Mouse (Mus musculus) MEL (cell line): ENCODE data around the gene Pxn. TPM values are rescaled to one million over a fixed set of nuclear protein-coding genes. Genes with fewer than 3 reads are reported as not detected.

Source experiments
- DNase-seq: peaks from one replicate; pipeline ENCODE4 v3.0.0; 2011; ENCODE audit warnings: low read depth, low spot score
- H3K27ac ChIP-seq: 2 replicates; pipeline ENCODE4 v1.5.1; 2012; ENCODE audit warnings: low read depth, mild to moderate bottlenecking, control low read depth, low read length, moderate library complexity; ENCODE audit not compliant: control insufficient read depth
- H3K27me3 ChIP-seq, 2 experiments: fragments of 150-350 bp in 1 of 2; sonication (generic) in 1 of 2; 2 replicates each; pipeline ENCODE4 v1.6.1; 2012; ENCODE audit warnings: low read length in 2 of 2, mild to moderate bottlenecking in 2 of 2, improper control_type of control experiment in 1 of 2, moderate library complexity in 1 of 2; ENCODE audit not compliant: insufficient read depth in 2 of 2, control insufficient read depth in 1 of 2
- H3K36me3 ChIP-seq, 2 experiments: 2 replicates each; pipeline ENCODE4 v1.6.1; 2012 to 2014; ENCODE audit warnings: low read length in 2 of 2, improper control_type of control experiment in 1 of 2, inconsistent platforms in 1 of 2, mild to moderate bottlenecking in 1 of 2; ENCODE audit not compliant: insufficient read depth in 2 of 2, control insufficient read depth in 1 of 2
- H3K4me1 ChIP-seq, 2 experiments: fragments of 150-350 bp in 1 of 2; sonication (generic) in 1 of 2; 2 replicates each; pipeline ENCODE4 v1.6.1; 2012; ENCODE audit warnings: low read length in 2 of 2, improper control_type of control experiment in 1 of 2, mild to moderate bottlenecking in 1 of 2; ENCODE audit not compliant: insufficient read depth in 2 of 2, control insufficient read depth in 1 of 2
- H3K4me3 ChIP-seq, 2 experiments: fragments of 150-350 bp in 1 of 2; sonication (generic) in 1 of 2; 2 replicates each; pipeline ENCODE4 v1.5.1; 2012; ENCODE audit warnings: low read depth in 2 of 2, low read length in 2 of 2, mild to moderate bottlenecking in 2 of 2, moderate library complexity in 2 of 2, control low read depth in 1 of 2, improper control_type of control experiment in 1 of 2; ENCODE audit not compliant: control insufficient read depth in 1 of 2, insufficient read depth in 1 of 2
- H3K79me2 ChIP-seq: 2 replicates; pipeline ENCODE4 v1.6.1; 2012; ENCODE audit warnings: mild to moderate bottlenecking, low read length, moderate library complexity; ENCODE audit not compliant: control insufficient read depth, poor library complexity, insufficient read depth
- H3K9ac ChIP-seq: 2 replicates; pipeline ENCODE4 v1.6.1; 2012; ENCODE audit warnings: low read depth, mild to moderate bottlenecking, control low read depth, low read length, moderate library complexity; ENCODE audit not compliant: control insufficient read depth, poor library complexity, severe bottlenecking
- H3K9me3 ChIP-seq: fragments of 150-350 bp; sonication (generic); replicated peaks from 2 replicates; pipeline ENCODE4 v1.6.1; 2012; ENCODE audit warnings: mild to moderate bottlenecking, low read length, improper control_type of control experiment, moderate library complexity; ENCODE audit not compliant: insufficient read depth
- CHD1 ChIP-seq: IDR thresholded peaks from 2 replicates; pipeline ENCODE4 v1.6.1; 2012; ENCODE audit warnings: low read depth, mild to moderate bottlenecking, inconsistent platforms, low read length, improper control_type of control experiment
- CHD2 ChIP-seq: IDR thresholded peaks from 2 replicates; pipeline ENCODE4 v1.6.1; 2011; ENCODE audit warnings: low read length, improper control_type of control experiment
- E2F4 ChIP-seq: IDR thresholded peaks from 2 replicates; pipeline ENCODE4 v1.6.1; 2011; ENCODE audit warnings: low read depth, low read length, improper control_type of control experiment, borderline replicate concordance
- ELF1 ChIP-seq: IDR thresholded peaks from 2 replicates; pipeline ENCODE4 v1.6.1; 2014; ENCODE audit warnings: low read depth, mild to moderate bottlenecking, inconsistent platforms, low read length, improper control_type of control experiment, moderate library complexity
- EP300 ChIP-seq, 2 experiments: IDR thresholded peaks; 2 replicates each; pipeline ENCODE4 v1.6.1; 2011; ENCODE audit warnings: improper control_type of control experiment in 2 of 2, low read length in 2 of 2, low read depth in 1 of 2, mild to moderate bottlenecking in 1 of 2
- ETS1 ChIP-seq: IDR thresholded peaks from 2 replicates; pipeline ENCODE4 v1.6.1; 2012; ENCODE audit warnings: low read depth, mild to moderate bottlenecking, inconsistent platforms, low read length, improper control_type of control experiment, moderate library complexity
- GATA1 ChIP-seq: IDR thresholded peaks from 2 replicates; pipeline ENCODE4 v1.6.1; 2011; ENCODE audit warnings: low read depth, low read length, improper control_type of control experiment
- JUND ChIP-seq: IDR thresholded peaks from 2 replicates; pipeline ENCODE4 v1.6.1; 2011; ENCODE audit warnings: low read depth, mild to moderate bottlenecking, improper control_type of control experiment, low read length
- KAT2A ChIP-seq: conservative IDR thresholded peaks from 2 replicates; pipeline ENCODE4 v1.6.1; 2012; ENCODE audit warnings: low read depth, low read length, improper control_type of control experiment, inconsistent platforms
- MAFK ChIP-seq: IDR thresholded peaks from 2 replicates; pipeline ENCODE4 v1.6.1; 2011; ENCODE audit warnings: low read depth, mild to moderate bottlenecking, low read length, improper control_type of control experiment, borderline replicate concordance
- MAX ChIP-seq: IDR thresholded peaks from 2 replicates; pipeline ENCODE4 v1.6.1; 2011; ENCODE audit warnings: low read length, improper control_type of control experiment
- MXI1 ChIP-seq: IDR thresholded peaks from 2 replicates; pipeline ENCODE4 v1.6.1; 2011; ENCODE audit warnings: mild to moderate bottlenecking, low read depth, low read length, improper control_type of control experiment
- MYB ChIP-seq: IDR thresholded peaks from 2 replicates; pipeline ENCODE4 v1.6.1; 2011; ENCODE audit warnings: mild to moderate bottlenecking, low read depth, low read length, improper control_type of control experiment
- NELFE ChIP-seq: IDR thresholded peaks from 2 replicates; pipeline ENCODE4 v1.6.1; 2011; ENCODE audit warnings: low read depth, low read length, improper control_type of control experiment
- NRF1 ChIP-seq: IDR thresholded peaks from 2 replicates; pipeline ENCODE4 v1.6.1; 2014; ENCODE audit warnings: low read depth, mild to moderate bottlenecking, inconsistent platforms, low read length, improper control_type of control experiment, moderate library complexity; ENCODE audit not compliant: poor library complexity, insufficient read depth, severe bottlenecking
- POLR2A ChIP-seq, 2 experiments: IDR thresholded peaks; 2 replicates each; pipeline ENCODE4 v1.6.1; 2011 to 2012; ENCODE audit warnings: low read length in 2 of 2, mild to moderate bottlenecking in 2 of 2, control low read depth in 1 of 2, improper control_type of control experiment in 1 of 2, low read depth in 1 of 2, moderate library complexity in 1 of 2; ENCODE audit not compliant: control insufficient read depth in 1 of 2, insufficient read depth in 1 of 2, poor library complexity in 1 of 2
- TBP ChIP-seq: IDR thresholded peaks from 2 replicates; pipeline ENCODE4 v1.8.0; 2011; ENCODE audit warnings: low read depth, low read length, improper control_type of control experiment
- TCF12 ChIP-seq: IDR thresholded peaks from 2 replicates; pipeline ENCODE4 v1.6.1; 2014; ENCODE audit warnings: low read depth, mild to moderate bottlenecking, inconsistent platforms, low read length, improper control_type of control experiment, moderate library complexity
- UBTF ChIP-seq: IDR thresholded peaks from 2 replicates; pipeline ENCODE4 v1.6.1; 2012; ENCODE audit warnings: low read depth, mild to moderate bottlenecking, inconsistent platforms, low read length, improper control_type of control experiment, moderate library complexity, borderline replicate concordance; ENCODE audit not compliant: insufficient read depth
- USF1 ChIP-seq: IDR thresholded peaks from 2 replicates; pipeline ENCODE4 v1.6.1; 2014; ENCODE audit warnings: low read depth, mild to moderate bottlenecking, inconsistent platforms, low read length, improper control_type of control experiment, moderate library complexity
- USF2 ChIP-seq, 2 experiments: IDR thresholded peaks; 2 replicates each; pipeline ENCODE4 v1.6.1; 2011 to 2012; ENCODE audit warnings: improper control_type of control experiment in 2 of 2, low read length in 2 of 2, borderline replicate concordance in 1 of 2, inconsistent platforms in 1 of 2, low read depth in 1 of 2, mild to moderate bottlenecking in 1 of 2; ENCODE audit not compliant: insufficient read depth in 1 of 2
- ZC3H11A ChIP-seq: IDR thresholded peaks from 2 replicates; pipeline ENCODE4 v1.6.1; 2012; ENCODE audit warnings: low read depth, mild to moderate bottlenecking, inconsistent platforms, low read length, improper control_type of control experiment
- ZKSCAN1 ChIP-seq: IDR thresholded peaks from 2 replicates; pipeline ENCODE4 v1.6.1; 2012; ENCODE audit warnings: low read depth, mild to moderate bottlenecking, inconsistent platforms, low read length, improper control_type of control experiment, moderate library complexity
- polyA plus RNA-seq, 2 experiments: library from polyadenylated mRNA; stranded (reverse) in 1 of 2; unstranded in 1 of 2; fragments of >175 nt in 1 of 2; fragments of >200 nt in 1 of 2; gene quantifications; 2 replicates each; pipeline versions ENCODE4 v1.2.1 to v1.2.4; 2012; ENCODE audit warnings: low replicate concordance in 2 of 2, low read depth in 1 of 2; ENCODE audit not compliant: insufficient read length in 2 of 2, insufficient read depth in 1 of 2, missing spikeins in 1 of 2
- total RNA-seq: library from RNA; depleted of rRNA; stranded (reverse); fragments of 300-350 nt; gene quantifications from 2 replicates; pipeline ENCODE4 v1.2.3, GENCODE M21; 2012

Gene Pxn
- total and polyA plus RNA-seq, 3 experiments: 15.2 to 167 (median 29.2) TPM

DNA sequence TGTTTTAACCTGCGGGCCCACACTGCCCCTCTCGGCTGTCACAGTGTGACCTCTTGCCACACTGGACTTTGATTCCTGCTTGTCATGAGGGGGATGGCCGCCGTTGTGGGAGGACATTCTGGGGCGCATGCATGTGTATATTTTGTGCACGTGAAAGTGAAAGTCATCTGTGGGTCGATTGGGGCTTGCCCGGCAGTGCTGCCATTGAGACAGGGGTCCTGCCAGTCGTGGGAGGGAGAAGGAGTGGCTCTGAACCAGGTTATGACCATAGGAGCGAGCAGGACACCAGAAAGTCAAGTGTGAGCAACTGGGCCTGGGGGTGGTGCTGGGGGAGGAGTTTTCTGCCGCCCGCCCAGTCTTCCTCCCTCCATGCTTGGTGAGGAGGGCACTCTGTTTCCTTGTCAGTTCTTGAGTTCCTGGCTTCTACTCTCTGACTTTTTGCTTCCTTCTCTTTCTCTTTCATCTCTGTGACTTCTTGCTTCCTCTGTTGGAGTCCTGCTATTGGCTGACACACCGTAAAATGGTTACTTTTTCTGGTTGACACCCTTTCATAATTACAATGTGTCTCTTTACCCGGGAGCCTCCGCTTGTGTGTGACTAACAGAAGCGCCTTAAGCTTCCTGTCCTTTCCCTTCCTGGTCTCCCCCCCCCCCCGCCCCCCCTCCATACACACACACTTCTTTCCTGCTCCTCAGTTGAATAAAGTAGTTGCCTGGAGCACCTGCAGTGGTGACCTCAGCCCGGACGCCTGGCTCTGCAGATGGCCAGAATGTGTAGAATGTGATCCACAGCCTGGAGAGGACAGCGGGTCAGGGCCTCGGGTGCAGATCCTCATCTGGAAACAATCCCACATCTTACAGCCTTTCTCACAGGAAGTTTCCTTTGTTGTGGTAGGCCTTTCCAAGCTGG is 15.3 kb downstream of the Pxn start:
- Histone ChIP-seq H3K27ac (no peak overlapping the region), H3K9me3 (no peaks in the 10 kb centered on the region)
- TF ChIP-seq MXI1: no peak
- TF ChIP-seq CHD2: no peak
- TF ChIP-seq POLR2A (IDR thresholded peaks at IDR 0.05; ENCODE audit: control insufficient read depth in 1 of 2, insufficient read depth in 1 of 2, low read depth in 1 of 2, low read length in 2 of 2, poor library complexity in 1 of 2): no peak
- no peak for TF ChIP-seq MAX
- TF ChIP-seq NELFE: no peak
- TF ChIP-seq, all 39 proteins: peak for 0
- DNase-seq: no peak
- no peak overlapping the region for H3K9ac ChIP-seq
- H3K4me3 ChIP-seq: no peak overlapping the region
- H3K27me3 ChIP-seq: no peaks in the 10 kb centered on the region
- no peaks in the 10 kb centered on the region for H3K79me2 ChIP-seq
- H3K4me1 ChIP-seq: no peaks in the 10 kb centered on the region
- no peaks in the 10 kb centered on the region; a peak in 1 of 4 replicates for H3K36me3 ChIP-seq

DNA sequence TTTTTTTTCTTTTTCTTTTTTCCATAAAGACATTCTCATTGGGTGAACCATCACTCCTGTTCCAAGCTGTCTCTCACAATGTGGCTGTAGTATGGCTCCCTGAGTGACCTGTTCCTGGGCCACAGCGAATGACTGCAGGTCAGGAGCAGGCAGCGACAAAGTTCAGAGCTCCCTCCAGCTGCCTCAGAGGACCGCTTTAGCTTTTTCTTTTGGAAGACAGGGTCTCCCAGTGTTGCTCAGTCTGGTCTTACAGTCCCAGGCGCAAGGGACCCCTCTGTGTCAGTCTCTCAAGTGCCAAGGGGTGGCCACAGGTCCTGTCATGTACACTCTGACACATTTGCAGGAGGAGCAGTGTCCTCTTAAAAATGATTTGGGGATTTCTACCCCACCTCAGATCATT is 16.1 kb downstream of the Pxn start:
- no peaks in the 10 kb centered on the region for H3K27me3 ChIP-seq
- H3K27ac ChIP-seq: no peak overlapping the region
- DNase-seq: no peak
- no peaks in the 10 kb centered on the region for H3K9me3 ChIP-seq
- no peak overlapping the region for H3K4me3 ChIP-seq
- H3K36me3 ChIP-seq: no peaks in the 10 kb centered on the region; a peak in 1 of 4 replicates
- H3K9ac ChIP-seq: no peak overlapping the region
- H3K79me2 ChIP-seq: no peaks in the 10 kb centered on the region
- no peak for TF ChIP-seq TCF12
- no peaks in the 10 kb centered on the region for H3K4me1 ChIP-seq

DNA sequence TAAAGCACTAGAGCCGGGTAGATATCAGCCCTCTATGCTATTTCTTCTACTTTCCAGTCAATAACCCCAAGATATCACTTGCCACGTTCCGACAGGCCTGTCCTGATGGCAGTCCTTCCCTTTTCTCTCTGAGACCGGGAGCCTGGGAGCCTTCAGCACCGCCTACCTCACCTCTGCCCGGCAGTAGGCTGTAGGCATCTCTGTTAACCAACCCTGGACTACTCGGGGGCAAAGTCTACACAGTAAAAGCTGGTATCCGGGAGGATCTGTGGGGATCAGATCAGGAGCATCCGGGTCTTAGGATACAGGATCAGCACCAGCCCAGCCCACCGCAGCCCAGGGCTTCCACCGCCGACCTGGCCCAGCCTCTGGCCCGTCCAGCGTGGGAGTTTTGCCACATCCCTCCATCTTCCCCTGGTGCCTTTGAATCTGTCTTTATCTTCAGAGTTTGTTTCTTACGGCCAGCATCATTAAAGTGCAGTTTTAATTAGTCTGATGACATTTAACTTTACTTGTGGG is 16.6 kb downstream of the Pxn start:
- H3K9ac ChIP-seq: no peak overlapping the region
- no peak overlapping the region for H3K27ac ChIP-seq

More for the DNA sequence above, 16.6 kb downstream of the Pxn start:
- Histone ChIP-seq H3K4me3 (no peak overlapping the region), H3K27me3 (no peaks in the 10 kb centered on the region), H3K9me3 (no peaks in the 10 kb centered on the region), H3K4me1 (no peaks in the 10 kb centered on the region), H3K36me3 (no peaks in the 10 kb centered on the region; a peak in 1 of 4 replicates), H3K79me2 (no peaks in the 10 kb centered on the region)
- DNase-seq: no peak
- no peak for TF ChIP-seq JUND
- no peak for TF ChIP-seq NRF1
- TF ChIP-seq USF2 (IDR thresholded peaks at IDR 0.05; ENCODE audit: borderline replicate concordance in 1 of 2, insufficient read depth in 1 of 2, low read depth in 1 of 2, low read length in 2 of 2): no peak
- TF ChIP-seq EP300 (IDR thresholded peaks at IDR 0.05; ENCODE audit: low read depth in 1 of 2, low read length in 2 of 2): no peak
- no peak for TF ChIP-seq MAFK
- TF ChIP-seq ZKSCAN1: no peak
- TF ChIP-seq USF1: no peak
- no peak for TF ChIP-seq ZC3H11A
- no peak for TF ChIP-seq UBTF
- no peak for TF ChIP-seq ETS1
- TF ChIP-seq GATA1: no peak
- TF ChIP-seq E2F4: no peak
- TF ChIP-seq TBP: no peak
- no peak for TF ChIP-seq ELF1
- TF ChIP-seq TCF12: no peak
- no peak for TF ChIP-seq CHD2
- no peak for TF ChIP-seq KAT2A
- TF ChIP-seq CHD1: no peak
- TF ChIP-seq POLR2A (IDR thresholded peaks at IDR 0.05; ENCODE audit: control insufficient read depth in 1 of 2, insufficient read depth in 1 of 2, low read depth in 1 of 2, low read length in 2 of 2, poor library complexity in 1 of 2): no peak
- no peak for TF ChIP-seq MYB
